Mouse (Mus musculus) frontal cortex, adult 2 months (tissue): ENCODE results near the gene Wdpcp. TPM values are rescaled to one million over a fixed set of nuclear protein-coding genes. Genes with fewer than 3 reads are reported as not detected.
"Not testable (repeated sequence)": the region's sequence is repeated elsewhere in the genome, so short reads cannot be mapped to it uniquely, and the experiment has no call there.

Experiments
- DNase-seq, 2 experiments: peaks; one replicate each; pipeline ENCODE4 v3.0.0; 2022; ENCODE audit warnings: low spot score in 1 of 2; ENCODE audit errors: extremely low spot score in 1 of 2
- polyA plus RNA-seq: library from polyadenylated mRNA; depleted of rRNA; stranded (reverse); fragments of >200 nt; gene quantifications from 2 replicates; pipeline ENCODE4 v1.2.3, GENCODE M21; 2012; rRNA removed

Gene Wdpcp
- 7.0 and 8.8 TPM in 2 replicates for polyA plus RNA-seq

DNA sequence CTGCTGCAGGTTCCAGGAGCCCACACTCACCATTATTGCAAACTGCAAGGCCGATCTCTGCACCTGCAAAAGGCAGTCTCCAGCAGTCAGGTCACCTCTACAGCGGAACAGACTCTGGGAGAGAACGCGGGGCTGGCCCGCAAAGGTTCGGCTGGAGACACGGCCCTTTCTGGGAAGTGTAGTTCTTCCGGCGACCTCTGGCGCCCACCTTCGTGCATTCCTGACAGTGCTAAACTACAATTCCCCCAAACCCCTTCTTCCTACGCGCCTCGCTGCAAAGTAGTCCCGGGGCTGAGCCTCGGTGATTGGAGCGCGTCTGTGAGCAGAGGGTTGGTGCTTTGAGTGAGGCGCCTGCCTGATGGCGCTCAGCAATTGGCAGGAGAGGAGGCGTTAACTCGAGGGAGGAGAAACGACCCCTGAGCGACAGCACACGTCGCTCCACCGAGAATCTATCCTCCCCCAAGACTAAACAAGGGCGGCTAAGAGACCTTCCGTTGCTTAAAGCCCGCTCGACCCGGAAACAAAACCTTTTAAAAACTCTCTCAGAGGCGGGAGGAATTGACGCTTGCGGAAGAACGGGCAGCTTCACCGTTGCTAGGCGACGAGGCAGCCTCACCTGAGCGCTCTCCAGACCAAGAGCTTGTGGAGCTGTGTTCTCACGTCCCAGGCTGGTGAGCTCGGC lies at the start of gene Wdpcp, which contains the start of gene Mdh1:
Wdpcp (plus strand) TSS at position 536 of the 682 bp plus-strand sequence.
Mdh1 (minus strand) TSS at position 668 of the 682 bp plus-strand sequence.
- DNase-seq = peak; percentile 98

DNA sequence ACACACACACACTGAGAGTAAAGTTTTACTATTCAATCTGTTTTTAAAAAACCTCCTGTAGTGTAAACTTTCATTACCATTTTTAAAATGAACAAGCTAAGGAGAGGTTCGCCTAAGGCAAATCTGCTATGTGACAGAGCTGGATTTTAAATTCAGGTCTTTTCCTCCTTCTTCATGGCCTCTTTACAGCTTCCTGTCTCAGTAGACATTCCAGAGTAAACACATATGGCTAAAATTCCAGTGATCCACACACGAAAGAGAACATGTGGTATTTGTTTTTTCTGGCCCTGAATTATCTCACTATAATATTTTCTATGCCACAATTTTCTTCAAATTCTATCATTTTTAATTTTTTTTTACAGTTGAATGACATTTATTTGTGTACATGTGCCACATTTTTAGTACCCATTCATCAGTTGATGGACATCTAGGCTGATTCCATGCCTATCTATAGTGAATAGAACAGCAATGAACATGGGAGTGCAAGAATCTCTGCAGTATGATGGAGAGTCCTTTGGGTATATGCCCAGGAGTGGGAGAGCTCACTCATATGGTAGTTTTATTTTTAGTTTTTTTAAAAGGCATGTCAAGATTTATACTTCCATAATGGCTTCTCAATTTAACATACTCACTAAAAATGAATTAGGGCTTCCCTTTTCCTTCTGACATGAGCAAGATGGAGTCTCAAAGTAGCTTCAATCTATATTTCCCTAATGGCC lies 43.2 kb upstream of the Wdpcp start:
- DNase-seq = peak in 1 of 2 experiments; percentile 21

DNA sequence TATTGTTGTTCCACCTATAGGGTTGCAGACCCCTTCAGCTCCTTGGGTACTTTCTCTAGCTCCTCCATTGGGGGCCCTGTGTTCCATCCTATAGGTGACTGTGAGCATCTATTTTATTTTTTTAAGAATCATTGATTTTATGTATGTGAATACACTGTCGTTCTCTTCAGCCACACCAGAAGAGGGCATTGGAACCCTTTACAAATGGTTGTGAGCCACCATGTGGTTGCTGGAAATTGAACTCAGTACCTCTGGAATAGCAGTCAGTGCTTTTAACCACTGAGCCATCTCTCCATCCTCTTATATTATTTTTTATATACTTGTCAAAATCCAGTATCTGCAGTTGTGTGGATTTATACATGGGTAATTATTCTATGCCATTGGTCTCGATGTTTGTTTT lies 41.2 kb upstream of the Wdpcp start:
- not testable (repeated sequence) for DNase-seq

DNA sequence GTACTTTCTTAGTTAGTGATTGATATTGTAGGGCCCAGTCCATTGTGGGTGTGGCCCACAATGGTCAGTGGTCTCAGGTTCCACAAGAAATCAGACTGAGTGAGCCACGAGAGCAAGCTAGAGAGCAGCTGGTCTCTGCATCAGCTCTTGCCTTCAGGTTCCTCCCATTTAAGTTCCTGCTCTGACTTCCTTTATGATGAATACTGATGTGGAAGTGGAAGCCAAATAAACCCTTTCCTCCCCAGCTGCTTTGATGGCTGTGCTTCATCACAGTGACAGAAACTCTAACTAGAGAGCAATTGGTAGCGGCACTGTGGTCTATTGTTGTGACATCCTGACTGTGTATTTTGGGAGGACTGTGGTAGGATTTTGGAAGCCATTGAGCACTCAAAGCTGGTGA lies 32.0 kb upstream of the Wdpcp start:
- DNase-seq = no peak

DNA sequence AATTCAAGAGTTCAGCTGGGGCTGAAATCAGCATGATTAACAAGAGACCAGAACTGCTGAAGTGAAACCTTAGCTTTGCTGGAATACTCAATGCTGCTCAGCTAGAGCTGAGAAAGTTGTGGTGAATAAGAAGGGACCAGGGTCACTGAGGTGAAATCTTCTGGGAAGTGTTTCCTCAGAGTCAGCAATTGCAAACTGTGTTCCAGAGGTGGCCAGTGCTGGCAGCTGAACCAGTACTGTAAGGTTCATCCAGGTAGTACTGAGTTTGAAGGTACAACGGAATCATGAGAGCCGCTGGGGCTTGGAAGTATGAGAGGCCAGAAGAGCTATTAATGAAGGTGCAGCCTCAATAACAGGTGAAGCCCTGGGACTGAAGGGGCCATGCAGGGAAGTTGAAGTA lies 31.4 kb upstream of the Wdpcp start:
- no peak for DNase-seq

DNA sequence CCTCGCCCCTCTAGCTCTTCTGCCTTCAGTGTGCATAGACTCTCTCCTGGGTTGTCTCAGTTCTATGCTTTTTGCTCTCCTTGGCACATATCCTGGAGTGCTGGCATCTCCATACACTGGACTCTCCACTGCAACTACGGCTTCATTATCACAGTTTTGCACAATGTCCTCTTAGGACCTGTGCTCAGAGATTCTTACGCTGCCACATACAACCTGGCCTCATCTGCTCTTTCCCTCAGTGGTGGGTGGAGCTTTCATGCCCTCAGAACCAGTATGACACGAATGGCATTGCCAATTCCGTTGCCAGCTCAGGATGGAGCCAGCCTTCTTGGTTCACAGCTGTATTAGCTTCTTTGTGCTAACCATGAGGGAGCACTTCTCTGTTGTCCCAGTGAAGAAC lies 29.3 kb upstream of the Wdpcp start:
- no peak for DNase-seq

DNA sequence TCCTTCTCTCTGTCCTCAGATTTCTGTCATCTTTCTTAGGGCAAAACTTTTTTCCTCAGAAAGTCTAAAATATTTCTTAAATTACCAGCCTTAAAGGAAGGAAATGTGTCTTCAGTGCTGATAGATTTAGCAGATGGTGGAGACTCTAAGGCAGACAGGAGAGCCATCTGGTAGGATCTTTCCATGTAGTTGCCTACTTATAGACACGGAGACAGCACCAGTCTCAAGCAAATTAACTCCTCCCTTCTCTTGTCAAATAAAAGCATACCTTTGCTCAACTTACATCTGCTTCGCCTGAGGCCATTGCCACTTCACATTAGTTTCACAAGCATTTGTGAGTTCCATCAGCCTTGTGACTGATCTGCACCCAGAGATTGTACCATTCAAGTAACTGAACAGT lies 27.0 kb upstream of the Wdpcp start:
- peak; percentile 49 to 60 for DNase-seq

DNA sequence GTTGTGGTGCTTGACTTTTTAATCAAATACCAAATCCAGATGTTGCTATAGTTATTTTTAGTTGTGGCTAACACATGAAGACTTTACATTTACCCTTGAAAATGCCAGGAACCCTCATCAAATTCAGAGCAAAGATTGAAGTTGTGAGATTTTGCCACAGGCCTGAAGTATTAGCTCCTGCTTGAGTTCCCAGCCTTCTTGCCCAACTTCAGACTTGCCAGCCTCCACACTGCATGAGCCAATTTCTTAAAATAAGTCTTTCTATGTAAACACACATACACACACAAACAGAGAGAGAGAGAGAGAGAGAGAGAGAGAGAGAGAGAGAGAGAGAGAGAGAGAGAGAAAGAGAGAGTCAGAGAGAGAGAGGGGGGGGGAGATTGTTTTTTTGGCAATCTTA lies 26.1 kb upstream of the Wdpcp start:
- DNase-seq = no peak

DNA sequence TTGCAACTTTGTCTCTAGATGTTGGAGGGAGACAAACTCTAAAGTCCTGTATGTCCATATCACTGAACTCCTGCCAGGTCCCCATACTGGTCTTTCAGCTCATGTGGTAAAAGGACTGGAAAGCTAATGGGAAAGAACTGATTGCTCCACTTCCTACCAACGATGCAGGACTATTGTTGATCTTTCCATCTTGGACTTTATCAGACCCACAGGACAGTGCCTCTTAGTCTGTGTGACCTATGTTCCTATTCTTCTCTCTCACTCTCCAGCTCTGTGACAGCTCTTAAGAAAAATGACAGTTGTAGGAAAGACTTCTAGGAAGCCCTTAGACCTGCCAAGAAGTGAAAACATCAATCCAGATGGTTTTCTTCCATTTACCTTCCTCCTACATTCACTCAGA lies 25.4 kb upstream of the Wdpcp start:
- DNase-seq = no peak

DNA sequence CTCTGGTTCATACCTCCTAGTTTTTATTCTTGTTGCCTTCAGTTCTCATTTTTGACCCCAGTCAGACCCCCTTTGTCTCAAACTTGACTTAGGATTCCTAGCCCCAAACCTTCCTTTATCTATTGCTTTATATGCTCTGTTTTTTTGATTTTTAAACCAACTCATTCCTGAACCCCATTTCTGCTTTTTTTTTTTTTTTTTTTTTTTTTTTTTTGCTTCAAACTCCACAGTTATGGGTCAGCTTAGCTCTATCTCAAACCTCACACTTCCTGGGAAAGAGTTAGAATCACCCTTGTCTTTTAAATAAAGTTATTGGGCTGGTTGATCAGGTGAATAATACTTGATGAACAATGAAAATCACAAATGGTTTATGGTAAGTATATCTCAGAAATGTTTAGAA lies 24.5 kb upstream of the Wdpcp start:
- no peak for DNase-seq

DNA sequence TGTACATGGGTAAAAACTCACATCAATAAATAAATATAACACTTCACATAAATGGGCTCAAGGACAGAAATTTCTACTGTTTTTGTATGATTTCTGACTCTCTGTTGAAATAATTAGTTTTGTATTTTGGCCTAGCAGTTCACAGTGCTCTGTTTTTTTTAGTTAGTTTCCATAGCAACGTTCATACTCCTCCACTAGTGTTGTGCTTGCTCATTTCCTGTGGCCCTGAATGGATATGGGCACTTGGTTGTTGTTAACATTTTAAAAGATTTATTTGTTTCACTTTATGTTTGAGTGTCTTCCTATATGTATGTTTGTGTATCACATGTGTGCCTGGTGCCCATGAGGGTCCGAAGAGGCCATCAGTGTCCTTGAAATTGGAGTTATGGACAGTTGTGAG lies 23.0 kb upstream of the Wdpcp start:
- no peak for DNase-seq

DNA sequence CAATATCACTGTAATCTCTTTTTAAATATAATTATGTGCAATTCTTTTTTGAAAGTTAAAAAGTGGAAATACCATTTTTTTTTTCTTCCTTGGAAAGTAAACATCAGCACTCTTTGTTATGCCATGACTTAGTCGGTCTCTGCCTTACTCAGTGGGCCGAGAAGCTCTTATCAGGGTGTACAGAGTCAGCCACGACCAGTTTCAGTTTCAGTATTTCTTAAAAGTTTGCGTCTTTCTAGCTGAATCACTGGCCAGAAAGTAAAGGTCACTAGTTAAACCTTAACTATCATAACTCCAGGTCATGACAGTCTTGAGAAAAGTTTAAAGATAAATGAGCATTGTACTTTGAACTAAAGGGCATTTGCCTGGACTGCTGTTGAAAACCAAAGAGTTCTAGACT lies 22.3 kb upstream of the Wdpcp start:
- no peak for DNase-seq

DNA sequence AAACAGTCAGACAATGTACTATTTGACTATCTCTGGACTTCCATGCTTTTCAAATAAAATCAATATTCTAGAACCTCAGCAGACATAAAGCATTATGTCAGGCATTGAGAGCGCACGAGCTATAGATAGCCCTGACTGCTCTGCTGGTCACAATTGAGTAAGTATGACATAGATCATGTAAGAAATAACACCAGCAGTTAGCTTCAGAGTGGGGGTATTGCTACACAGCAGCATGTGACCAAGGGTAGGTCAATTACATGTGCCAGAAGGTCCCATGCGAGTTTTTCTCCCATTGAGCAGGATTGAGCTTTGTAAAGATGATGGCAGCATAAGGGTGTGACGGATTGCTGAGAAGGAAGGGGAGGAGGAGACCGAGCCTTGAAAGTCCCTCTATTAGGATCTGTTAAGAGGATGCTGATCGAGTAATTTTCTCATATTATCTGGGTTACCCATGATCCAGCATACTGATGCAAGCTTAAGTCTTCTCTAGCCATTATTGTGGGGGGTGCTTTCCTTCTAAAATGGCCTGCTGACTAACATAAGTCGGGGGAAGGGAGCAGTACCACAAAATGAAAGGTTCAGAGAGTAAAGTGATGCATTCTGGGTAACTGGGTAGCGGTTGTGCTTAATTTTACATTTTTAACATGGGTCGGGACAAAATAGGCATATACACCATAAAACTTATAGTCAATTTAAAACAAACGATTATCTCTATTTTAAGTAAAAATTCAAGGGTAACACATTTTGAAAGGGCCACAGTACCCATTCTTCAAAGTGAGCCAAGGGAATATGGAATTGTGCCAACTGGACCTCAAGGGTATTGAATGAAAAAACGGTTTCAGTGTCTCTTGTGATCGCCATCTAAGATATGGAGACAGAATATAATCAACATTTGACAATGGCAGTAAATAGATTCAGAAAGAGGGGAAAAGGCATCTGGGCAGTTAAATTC lies 21.5 kb upstream of the Wdpcp start:
- no peak for DNase-seq

DNA sequence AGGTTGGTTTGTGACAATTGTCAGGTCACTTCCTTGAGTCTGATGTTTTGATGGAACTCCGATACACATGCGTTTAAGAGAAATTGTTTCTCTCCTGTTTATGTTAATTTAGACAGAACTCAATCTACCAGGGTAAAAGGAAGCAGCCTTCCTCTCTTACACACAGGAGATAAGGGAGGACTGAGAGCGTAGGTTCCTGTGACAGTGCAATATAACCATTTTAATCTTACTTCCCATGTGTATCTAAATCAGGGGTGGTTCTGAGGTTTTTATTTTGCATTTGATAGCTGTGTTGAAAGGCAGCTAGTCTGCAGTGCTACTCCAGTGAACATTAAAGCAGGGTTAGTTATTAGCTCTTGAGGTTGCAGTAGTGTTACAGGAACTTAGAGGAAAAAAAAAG lies 20.0 kb upstream of the Wdpcp start:
- no peak for DNase-seq

DNA sequence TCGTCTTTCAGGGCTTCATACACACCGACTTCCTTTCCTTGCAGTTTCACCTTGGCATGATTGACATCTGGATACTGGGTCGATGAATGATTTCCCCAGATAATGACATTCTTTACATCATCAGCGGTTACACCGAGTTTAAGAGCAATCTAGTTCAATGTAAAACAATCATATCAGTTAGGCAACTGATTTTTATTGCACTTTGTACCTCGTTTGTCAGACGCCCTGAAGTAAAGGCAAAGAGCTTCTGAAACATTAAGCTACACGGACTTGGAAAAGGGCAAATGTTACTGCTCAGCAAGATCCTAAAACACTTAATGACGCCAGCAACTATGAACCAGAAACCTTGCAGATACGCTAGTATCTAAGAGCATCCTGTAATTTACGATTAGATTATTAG lies 12.3 kb upstream of the Wdpcp start:
- no peak for DNase-seq

DNA sequence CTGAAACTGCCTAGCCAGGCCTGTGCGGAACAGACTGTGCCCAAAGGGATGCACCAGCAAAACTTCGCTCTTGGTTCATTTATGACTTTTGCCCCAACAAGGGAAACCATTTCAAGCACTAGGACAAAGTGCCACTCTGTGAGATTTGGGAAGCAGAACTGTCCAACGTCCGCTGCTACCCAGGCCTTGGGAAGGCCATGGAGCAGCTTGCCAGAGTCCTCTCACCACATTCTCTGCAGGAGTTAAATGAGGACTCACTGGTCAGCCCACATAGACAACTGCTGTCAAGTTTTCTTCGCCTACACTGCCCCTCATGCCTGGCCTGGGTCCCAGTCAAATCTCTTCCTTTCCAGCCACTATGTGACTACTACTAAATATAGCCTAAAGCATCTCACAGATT lies 10.7 kb upstream of the Wdpcp start:
- DNase-seq = no peak

DNA sequence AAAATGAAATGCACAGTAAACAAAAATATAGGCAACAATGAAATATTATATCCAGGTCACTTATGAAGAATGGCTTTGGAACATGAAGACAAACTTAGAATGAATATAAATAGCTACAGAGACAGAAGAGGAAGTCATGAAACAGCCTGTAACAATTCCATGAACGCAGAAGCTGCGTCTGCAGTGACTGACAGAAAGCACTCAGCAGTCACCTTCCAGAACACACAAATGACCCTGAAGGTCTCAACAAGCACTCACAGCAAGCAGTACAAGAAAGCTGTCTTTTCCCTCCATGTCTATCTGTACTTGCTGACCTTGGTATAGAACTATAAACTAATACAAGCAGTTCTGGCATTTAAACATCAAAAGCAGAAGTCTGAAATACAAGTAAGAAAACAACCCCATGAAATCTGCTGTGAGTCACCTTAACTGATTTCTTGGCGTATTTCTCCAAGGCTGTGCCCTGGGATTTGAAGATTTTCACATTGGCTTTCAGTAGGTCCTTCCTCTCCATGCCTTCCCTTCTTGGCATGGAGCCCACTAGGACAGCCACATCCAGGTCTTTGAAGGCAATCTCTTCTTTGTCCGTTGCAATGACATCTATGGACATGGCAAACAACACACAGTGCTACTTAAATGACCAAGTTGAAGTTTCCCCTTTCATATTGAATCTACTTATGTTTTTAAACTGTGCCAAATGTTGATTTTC lies 8.3 kb upstream of the Wdpcp start:
- no peak for DNase-seq

DNA sequence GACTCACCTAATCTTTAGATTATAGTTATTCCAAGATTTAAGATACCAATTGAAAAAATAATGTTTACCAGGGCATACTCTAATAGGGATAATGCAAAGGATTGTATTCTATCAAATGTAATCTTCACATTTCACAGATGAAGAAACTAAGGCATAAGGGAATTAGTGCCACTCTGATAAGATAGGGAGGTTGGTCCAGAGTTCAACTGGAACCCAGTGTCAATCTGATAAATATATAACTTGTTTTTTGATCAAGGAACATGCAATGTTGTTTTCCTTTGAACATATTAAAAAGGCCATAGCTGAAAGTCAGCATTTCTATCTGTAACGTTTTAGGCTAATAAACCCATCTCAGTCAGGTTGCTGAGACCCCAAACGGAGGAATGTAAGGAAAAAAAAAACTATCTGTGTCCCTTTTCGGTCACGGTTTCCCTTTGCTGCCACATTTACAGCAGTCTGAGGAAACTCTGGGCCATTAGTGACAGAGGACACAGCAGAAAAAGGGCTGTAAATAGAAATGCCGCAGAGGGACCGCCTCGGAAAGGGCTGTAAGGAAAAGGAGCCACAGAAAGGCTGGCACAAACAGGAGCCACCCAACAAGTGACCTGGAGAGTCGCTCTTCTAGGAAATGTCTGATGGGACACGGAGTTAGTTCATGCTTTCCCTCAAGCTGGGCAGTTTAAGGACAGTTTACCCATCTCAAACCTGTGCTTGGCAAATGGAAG lies 7.2 kb upstream of the Wdpcp start:
- DNase-seq = no peak

DNA sequence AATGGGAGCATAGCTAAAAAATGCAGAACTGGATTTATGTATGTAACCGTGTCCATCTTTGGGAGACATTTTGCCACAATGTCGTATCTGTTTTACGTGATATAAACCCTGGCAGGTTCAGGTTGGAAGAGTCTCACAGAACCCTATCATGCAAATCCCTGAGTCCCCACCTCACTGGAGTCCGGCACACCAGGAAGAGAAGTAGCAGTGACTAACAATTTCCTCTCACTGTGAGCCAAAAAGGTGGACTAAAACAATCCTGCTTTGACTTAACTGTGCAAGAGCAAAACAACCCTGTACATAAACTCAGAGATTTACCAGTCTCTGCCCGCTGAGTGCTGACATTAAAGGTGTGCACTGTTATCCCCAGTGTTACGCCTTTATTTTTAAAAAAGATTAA lies 5.1 kb upstream of the Wdpcp start:
- no peak for DNase-seq

DNA sequence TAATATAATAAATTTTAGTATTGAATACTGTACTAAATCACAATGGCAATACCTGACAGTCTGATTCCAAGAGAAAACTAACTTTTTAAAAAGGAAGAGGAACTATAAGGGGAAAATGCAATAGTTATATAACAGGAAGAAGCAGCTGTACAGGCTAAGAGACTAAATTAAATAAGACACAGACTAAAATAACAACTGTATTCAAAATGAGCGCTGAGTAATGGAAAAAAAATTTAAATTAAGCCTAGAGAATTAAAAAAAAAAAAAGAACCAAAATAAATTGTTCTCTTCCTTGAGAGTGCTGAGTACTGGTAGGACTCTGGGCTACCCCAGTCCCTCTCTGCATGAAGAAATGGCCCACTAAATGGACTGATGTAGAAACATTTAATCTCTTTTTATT lies 4.3 kb upstream of the Wdpcp start:
- no peak for DNase-seq
